Mouse (Mus musculus) forebrain, embryonic 11.5 days (tissue): Measurements from ENCODE around the gene Carhsp1. TPM values are rescaled to one million over a fixed set of nuclear protein-coding genes. Genes with fewer than 3 reads are reported as not detected.

Experiments used
- ATAC-seq: fragments of 200-750 bp; cut with Nextera tagmentation; replicated peaks from 2 replicates; pipeline ENCODE4 v1.8.0; 2017; ENCODE audit warnings: moderate TSS enrichment; ENCODE audit not compliant: low FRiP score
- DNase-seq: peaks from one replicate; pipeline ENCODE4 v3.0.0-alpha.2; 2017; ENCODE audit warnings: low spot score
- H3K27ac ChIP-seq: fragments of 300-500 bp; sonication (generic); 2 replicates; pipeline ENCODE4 v1.5.1; 2014; ENCODE audit warnings: low read depth, low read length
- H3K27me3 ChIP-seq: fragments of 300-500 bp; sonication (generic); 2 replicates; pipeline ENCODE4 v1.6.1; 2014; ENCODE audit warnings: mild to moderate bottlenecking, low read length, mixed read lengths; ENCODE audit not compliant: control insufficient read depth, insufficient read depth
- H3K36me3 ChIP-seq: fragments of 300-500 bp; sonication (generic); 2 replicates; pipeline ENCODE4 v1.6.1; 2014; ENCODE audit warnings: mild to moderate bottlenecking, low read length, moderate library complexity, mixed read lengths; ENCODE audit not compliant: control insufficient read depth, insufficient read depth
- H3K4me1 ChIP-seq: fragments of 300-500 bp; sonication (generic); replicated peaks from 2 replicates; pipeline ENCODE4 v1.6.1; 2014; ENCODE audit warnings: low read length, mixed read lengths; ENCODE audit not compliant: control insufficient read depth, insufficient read depth
- H3K4me2 ChIP-seq: fragments of 300-500 bp; sonication (generic); 2 replicates; pipeline ENCODE4 v1.6.1; 2014; ENCODE audit warnings: low read depth, mild to moderate bottlenecking, low read length, moderate library complexity, mixed read lengths; ENCODE audit not compliant: severe bottlenecking
- H3K4me3 ChIP-seq: fragments of 300-500 bp; sonication (generic); 2 replicates; pipeline ENCODE4 v1.5.1; 2014; ENCODE audit warnings: low read depth, low read length
- H3K9ac ChIP-seq: fragments of 300-500 bp; sonication (generic); 2 replicates; pipeline ENCODE4 v1.6.1; 2014; ENCODE audit warnings: low read length
- H3K9me3 ChIP-seq: fragments of 300-500 bp; sonication (generic); 2 replicates; pipeline ENCODE4 v1.6.1; 2016; ENCODE audit warnings: low read length, mixed read lengths; ENCODE audit not compliant: control insufficient read depth
- whole genome bisulfite sequencing: fragments of 180-500 bp; shearing (Covaris S2); extraction: QIAGEN DNeasy Blood & Tissue Kit; methylation state at CpG from one replicate; pipeline ENCODE4 v1.1.7; 2014; 5-methylcytosine and 5-hydroxymethylcytosine counted together
- polyA plus RNA-seq: library from polyadenylated mRNA; unstranded; fragments of >200 nt; fragmentation: Nextera tagmentation; extraction: Ambion mirVana; gene quantifications from 2 replicates; pipeline ENCODE4 v1.2.1, GENCODE M21; 2014

Carhsp1 gene
- polyA plus RNA-seq, 1 experiment from 2014 or later: 55.9 TPM

DNA sequence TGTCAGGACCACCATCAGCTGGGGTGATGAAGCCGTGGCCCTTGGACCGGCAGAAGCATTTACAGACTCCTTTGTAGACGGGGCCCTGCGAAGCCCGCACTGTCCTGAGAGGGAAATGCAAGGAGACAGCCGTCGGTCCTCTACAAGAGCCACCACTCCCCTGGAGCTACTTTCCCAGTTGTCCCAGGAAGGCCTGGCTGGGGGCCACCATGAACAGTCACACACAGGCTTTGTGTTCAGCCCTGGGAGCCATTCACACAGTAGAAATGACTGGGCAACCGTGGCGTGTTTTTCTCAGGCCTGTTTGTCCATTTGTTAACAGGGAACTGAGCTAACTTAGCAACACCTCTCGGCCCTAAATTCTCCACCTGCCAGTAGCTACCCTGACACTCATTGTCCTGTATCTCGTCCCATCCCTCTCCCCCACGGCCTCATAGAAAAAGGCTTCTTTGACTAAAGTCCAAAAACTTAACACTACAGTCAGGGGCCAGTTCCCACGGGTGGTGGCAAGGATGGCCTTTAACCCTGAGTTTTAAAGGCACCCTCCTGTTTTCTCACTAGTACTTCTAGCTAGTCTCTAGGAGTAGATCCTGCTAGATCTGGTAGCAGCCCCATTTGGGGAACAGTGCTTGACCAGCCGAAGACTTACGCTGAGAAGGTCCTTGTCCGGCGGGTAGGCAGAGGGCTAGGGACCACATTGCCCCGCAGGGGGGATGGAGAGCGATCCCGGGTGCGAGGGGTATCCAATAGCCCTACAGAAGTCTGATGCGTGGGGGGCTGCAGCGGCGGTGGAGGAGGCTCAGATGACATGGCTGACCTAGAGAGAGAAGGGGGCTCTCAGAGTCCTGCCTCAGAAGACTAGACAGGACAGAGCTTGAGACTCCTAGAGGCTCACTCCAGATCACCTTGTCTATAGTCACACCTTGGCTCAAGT lies 8.1 kb downstream of the Carhsp1 start:
- Histone ChIP-seq H3K4me3 (no peak overlapping the region), H3K27ac (no peak overlapping the region), H3K9me3 (no peaks in the 10 kb centered on the region), H3K9ac (no peak overlapping the region), H3K27me3 (no peaks in the 10 kb centered on the region), H3K36me3 (no peaks in the 10 kb centered on the region), H3K4me1 (no peaks in the 10 kb centered on the region; the same call in 1 of the 2 replicates), H3K4me2 (no peak overlapping the region)
- WGBS: 86% methylated on average over 23 of the region's 24 CpGs
- ATAC-seq (no peak), DNase-seq (no peak)

DNA sequence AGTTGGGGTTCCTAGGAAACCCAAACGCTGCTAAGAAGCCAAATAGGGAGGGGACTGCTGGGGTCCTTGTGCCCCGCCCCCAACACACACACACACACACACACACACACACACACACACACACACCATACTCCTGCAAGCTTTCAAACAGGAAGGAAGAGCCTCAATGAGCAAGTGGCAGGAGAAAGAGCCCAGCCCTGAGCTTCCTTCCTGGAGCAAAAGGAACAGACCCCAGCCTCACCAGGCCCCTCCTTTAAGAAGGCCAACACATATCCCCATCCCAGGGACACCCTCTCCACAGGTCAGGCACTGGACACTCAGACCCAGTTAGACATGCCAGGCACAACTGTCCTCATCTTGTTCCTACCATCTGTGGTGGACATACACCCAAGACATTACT lies 8.9 kb downstream of the Carhsp1 start:
- no peak overlapping the region for H3K4me3 ChIP-seq
- 92% methylated on average over 2 of the region's 2 CpGs for WGBS
- H3K9ac ChIP-seq: no peak overlapping the region
- H3K4me1 ChIP-seq: no peaks in the 10 kb centered on the region; the same call in 1 of the 2 replicates
- no peak overlapping the region for H3K4me2 ChIP-seq
- H3K27ac ChIP-seq: no peak overlapping the region
- ATAC-seq (no peak), DNase-seq (no peak)
- no peaks in the 10 kb centered on the region for H3K9me3 ChIP-seq
- no peaks in the 10 kb centered on the region for H3K27me3 ChIP-seq
- no peaks in the 10 kb centered on the region for H3K36me3 ChIP-seq

DNA sequence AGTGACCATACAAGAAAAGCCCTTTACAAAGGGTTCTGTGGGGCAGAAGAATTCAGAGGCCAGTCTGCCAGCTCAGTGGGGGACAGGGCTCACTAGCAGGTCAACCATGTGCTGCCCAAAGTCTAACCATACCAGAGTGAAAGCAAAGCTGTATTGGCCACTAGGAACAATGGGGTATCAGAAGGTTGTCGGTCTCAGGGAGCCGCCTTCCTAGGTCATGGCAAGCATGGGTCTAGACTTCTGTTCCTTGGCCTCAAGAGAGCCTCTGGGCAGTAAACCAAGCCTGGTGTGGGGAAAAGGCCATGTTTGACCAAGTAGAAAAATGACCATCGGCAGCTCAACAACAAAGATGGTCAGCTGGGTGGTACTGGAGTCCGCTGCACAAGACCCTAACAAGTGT lies 13.2 kb downstream of the Carhsp1 start:
- H3K9me3 ChIP-seq: no peaks in the 10 kb centered on the region
- H3K27ac ChIP-seq: no peak overlapping the region
- H3K27me3 ChIP-seq: no peaks in the 10 kb centered on the region
- no peak overlapping the region for H3K4me3 ChIP-seq
- no peak overlapping the region for H3K4me2 ChIP-seq
- no peak overlapping the region for H3K9ac ChIP-seq
- no peaks in the 10 kb centered on the region; the same call in 1 of the 2 replicates for H3K36me3 ChIP-seq
- H3K4me1 ChIP-seq: no peaks in the 10 kb centered on the region
- DNase-seq (no peak), ATAC-seq (no peak)
- 84% methylated on average over 4 of the region's 4 CpGs for WGBS

DNA sequence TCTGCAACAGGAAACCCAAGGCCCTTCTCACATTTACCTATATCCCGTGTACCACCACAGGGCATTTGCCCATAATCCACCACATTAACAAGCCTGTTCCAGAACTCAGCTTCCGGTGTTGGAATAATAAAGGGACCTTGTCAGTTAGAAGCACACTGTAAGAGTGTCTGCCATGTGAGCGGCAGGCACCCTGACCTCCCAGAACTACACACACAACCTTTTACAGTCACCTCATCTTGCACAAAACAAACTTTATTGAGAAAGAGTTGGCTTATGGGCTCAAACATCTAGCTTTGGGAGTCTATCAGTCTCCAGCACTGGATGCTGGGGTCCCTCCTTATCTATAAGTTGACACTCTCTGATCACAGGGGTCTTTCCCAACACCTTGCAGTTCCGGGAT lies 13.6 kb downstream of the Carhsp1 start:
- no peaks in the 10 kb centered on the region for H3K27me3 ChIP-seq
- H3K4me3 ChIP-seq: no peak overlapping the region
- DNase-seq (peak; percentile 40), ATAC-seq (no peak)
- 79% methylated on average over 4 of the region's 4 CpGs for WGBS
- no peaks in the 10 kb centered on the region for H3K9me3 ChIP-seq
- no peaks in the 10 kb centered on the region for H3K4me1 ChIP-seq
- H3K9ac ChIP-seq: no peak overlapping the region
- H3K27ac ChIP-seq: no peak overlapping the region
- H3K4me2 ChIP-seq: no peak overlapping the region
- no peaks in the 10 kb centered on the region; the same call in 1 of the 2 replicates for H3K36me3 ChIP-seq

DNA sequence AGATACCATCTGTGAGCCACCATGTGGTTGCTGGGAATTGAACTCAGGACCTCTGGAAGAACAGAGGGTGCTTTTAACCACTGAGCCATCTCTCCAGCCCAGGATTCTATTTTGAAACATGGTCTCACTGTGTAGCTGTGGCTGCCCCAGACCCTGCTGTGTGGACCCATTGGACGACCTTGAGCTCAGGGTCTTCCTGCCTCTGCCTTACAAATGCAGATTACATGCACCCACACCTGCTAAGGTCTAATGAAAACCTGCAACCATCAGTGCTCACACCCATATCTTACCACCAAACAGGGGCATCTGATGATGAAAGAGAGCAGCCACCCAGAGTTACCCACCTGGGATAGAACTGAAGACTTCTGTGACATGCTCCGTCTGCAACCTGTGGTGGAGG lies 15.7 kb downstream of the Carhsp1 start:
- Histone ChIP-seq H3K27me3 (no peaks in the 10 kb centered on the region), H3K9ac (no peak overlapping the region), H3K4me3 (no peak overlapping the region), H3K4me2 (no peak overlapping the region), H3K27ac (no peak overlapping the region), H3K4me1 (no peaks in the 10 kb centered on the region), H3K9me3 (no peaks in the 10 kb centered on the region), H3K36me3 (peaks cover 8% of the 10 kb centered on the region; the same call in 1 of the 2 replicates)
- ATAC-seq (no peak), DNase-seq (no peak)
- 87% methylated on average over 2 of the region's 2 CpGs for WGBS

DNA sequence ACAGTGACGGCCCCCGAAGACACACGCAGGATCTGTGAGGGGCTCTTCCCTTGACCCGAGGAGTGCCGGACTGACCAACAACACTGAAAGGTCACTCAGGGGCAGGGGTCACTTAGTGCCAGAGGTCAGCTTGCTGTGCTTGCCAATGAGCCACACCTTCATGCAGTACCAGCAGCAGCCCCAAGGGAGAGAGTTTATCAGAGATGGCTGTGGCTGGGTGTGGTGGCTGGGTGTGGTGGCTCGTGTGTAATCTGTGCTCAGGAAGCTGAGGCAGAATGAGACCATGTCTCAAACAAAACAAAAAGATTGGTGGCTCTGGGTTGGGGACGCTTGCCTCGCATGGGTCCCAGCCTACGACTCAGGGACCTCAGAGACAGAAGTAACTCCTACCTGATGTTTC lies 16.4 kb downstream of the Carhsp1 start:
- Histone ChIP-seq H3K27ac (no peak overlapping the region), H3K9me3 (no peaks in the 10 kb centered on the region), H3K36me3 (peaks cover 8% of the 10 kb centered on the region; the same call in 1 of the 2 replicates), H3K4me2 (no peak overlapping the region), H3K4me1 (no peaks in the 10 kb centered on the region), H3K9ac (no peak overlapping the region), H3K4me3 (no peak overlapping the region), H3K27me3 (no peaks in the 10 kb centered on the region)
- ATAC-seq (no peak), DNase-seq (no peak)
- WGBS: 89% methylated on average over 9 of the region's 9 CpGs

DNA sequence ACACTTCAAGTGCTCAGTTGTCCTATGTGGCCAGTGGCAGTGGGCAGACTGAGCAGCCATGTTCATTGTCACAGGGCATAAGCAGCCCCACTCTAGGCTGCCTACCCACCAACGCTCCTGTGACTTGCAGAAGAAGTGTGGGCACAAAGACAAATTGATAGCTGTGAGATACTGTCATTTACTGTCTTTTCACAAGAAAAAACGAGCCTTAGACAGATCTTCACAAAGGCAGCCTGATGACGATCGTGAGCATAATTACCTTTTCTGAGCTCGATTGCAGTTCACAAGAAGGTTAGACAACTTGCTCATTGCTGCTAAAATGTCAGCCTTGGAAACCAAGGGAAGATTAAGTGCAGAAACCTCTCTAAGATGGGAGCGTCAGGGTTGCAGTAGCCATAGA lies 16.8 kb downstream of the Carhsp1 start:
- H3K36me3 ChIP-seq: peaks cover 8% of the 10 kb centered on the region; the same call in 1 of the 2 replicates
- no peak for ATAC-seq
- no peaks in the 10 kb centered on the region for H3K4me1 ChIP-seq
- WGBS: 91% methylated on average over 6 of the region's 6 CpGs
- no peak overlapping the region for H3K9ac ChIP-seq
- H3K27ac ChIP-seq: no peak overlapping the region
- H3K27me3 ChIP-seq: no peaks in the 10 kb centered on the region
- no peak for DNase-seq
- no peak overlapping the region for H3K4me2 ChIP-seq
- H3K4me3 ChIP-seq: no peak overlapping the region
- no peaks in the 10 kb centered on the region for H3K9me3 ChIP-seq

DNA sequence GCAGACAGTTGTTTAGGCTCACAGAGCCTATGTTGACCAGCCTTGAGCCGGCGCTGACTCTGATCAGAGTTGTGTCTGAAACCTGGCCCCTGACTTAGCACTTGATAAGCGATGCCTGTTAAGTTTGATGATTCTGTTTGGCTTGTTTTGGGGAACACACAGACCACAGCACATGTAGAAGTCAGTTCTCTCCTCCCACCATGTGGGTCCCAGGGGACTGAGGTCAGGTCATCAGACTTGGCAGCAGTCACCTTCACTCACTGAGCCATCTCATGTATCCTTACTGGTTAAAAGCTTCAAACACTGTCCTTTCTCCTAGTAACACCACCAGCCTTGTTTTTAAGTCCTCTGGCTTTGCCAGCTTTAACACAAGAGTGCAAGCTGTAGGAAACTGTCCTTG lies 21.9 kb downstream of the Carhsp1 start:
- 96% methylated on average over 3 of the region's 3 CpGs for WGBS
- no peaks in the 10 kb centered on the region for H3K27me3 ChIP-seq
- H3K4me2 ChIP-seq: no peak overlapping the region
- no peak overlapping the region for H3K9ac ChIP-seq
- H3K9me3 ChIP-seq: no peaks in the 10 kb centered on the region
- ATAC-seq (no peak), DNase-seq (no peak)
- H3K4me3 ChIP-seq: no peak overlapping the region
- no peaks in the 10 kb centered on the region for H3K4me1 ChIP-seq
- H3K36me3 ChIP-seq: peaks cover 13% of the 10 kb centered on the region; the same call in 1 of the 2 replicates
- no peak overlapping the region for H3K27ac ChIP-seq

DNA sequence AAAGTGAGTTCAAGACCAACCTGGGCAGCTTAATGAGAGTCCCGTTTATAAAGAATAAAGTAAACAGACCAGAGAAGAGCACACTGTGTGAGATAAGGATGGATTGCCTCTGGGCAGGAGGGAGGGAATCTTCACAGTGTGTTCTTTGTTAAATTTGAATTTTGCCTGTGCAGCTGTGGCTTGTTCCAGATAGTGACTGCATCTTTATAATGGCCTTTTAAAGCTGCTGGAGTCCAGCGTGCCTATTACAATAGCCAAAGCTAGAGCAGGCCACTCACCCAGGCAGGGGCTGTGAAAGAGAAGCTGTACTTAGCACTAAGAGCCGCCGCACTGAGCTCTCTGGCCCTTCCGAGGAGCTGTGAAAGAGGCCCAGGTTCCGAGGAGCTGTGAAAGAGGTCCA lies 26.4 kb downstream of the Carhsp1 start:
- no peak overlapping the region for H3K4me2 ChIP-seq
- ATAC-seq (no peak), DNase-seq (no peak)
- H3K9me3 ChIP-seq: no peaks in the 10 kb centered on the region
- WGBS: 83% methylated on average over 6 of the region's 6 CpGs
- H3K27ac ChIP-seq: no peak overlapping the region
- peaks cover 8% of the 10 kb centered on the region; the same call in 1 of the 2 replicates for H3K36me3 ChIP-seq
- no peak overlapping the region for H3K9ac ChIP-seq
- H3K4me3 ChIP-seq: no peak overlapping the region
- H3K4me1 ChIP-seq: no peaks in the 10 kb centered on the region
- no peaks in the 10 kb centered on the region for H3K27me3 ChIP-seq
